Mouse (Mus musculus): ENCODE data around the gene Arpp21. TPM values are rescaled to one million over a fixed set of nuclear protein-coding genes. Genes with fewer than 3 reads are reported as not detected.
A peak's percentile ranks its signal among the peaks of the same experiment; 100 is the strongest.

The Arpp21 gene
- polyA plus RNA-seq, 1 experiment from 2014 or later: 29.5 TPM

- ATAC-seq: no peak
- Histone ChIP-seq H3K36me3 (no peaks in the 10 kb centered on the region), H3K4me1 (replicated peaks) (no peaks in the 10 kb centered on the region), H3K27ac (no peak overlapping the region), H3K27me3 (no peaks in the 10 kb centered on the region), H3K4me3 (replicated peaks) (no peak overlapping the region), H3K9me3 (no peaks in the 10 kb centered on the region), H3K4me2 (replicated peaks) (no peak overlapping the region), H3K9ac (replicated peaks) (no peak overlapping the region)
- 92% methylated on average over 8 of the region's 8 CpGs for WGBS
Observed at GRCm38 (mm10) chr9:112023562-112024015, 212.1 kb downstream of the Arpp21 start.

- ATAC-seq: no peak
- Histone ChIP-seq H3K4me3 (replicated peaks) (no peak overlapping the region), H3K9ac (replicated peaks) (no peak overlapping the region), H3K9me3 (no peaks in the 10 kb centered on the region), H3K36me3 (no peaks in the 10 kb centered on the region), H3K27me3 (no peaks in the 10 kb centered on the region), H3K4me2 (replicated peaks) (no peak overlapping the region), H3K27ac (no peak overlapping the region), H3K4me1 (replicated peaks) (no peaks in the 10 kb centered on the region)
- WGBS: 93% methylated on average over 5 of the region's 5 CpGs
Observed at GRCm38 (mm10) chr9:112023111-112023510, 212.6 kb downstream of the Arpp21 start.

Small RNA genes within 50 kb of the gene (microRNA-seq; reads per million reads assigned to microRNA genes)
- 358 reads per million, percentile 66 among the genes with 10 or more reads in this experiment for gene Mir128-2

Measured in midbrain, embryonic 13.5 days (tissue).